Mouse (Mus musculus): ENCODE data around the gene Il17rc. TPM values are rescaled to one million over a fixed set of nuclear protein-coding genes. Genes with fewer than 3 reads are reported as not detected.

Il17rc gene
- total RNA-seq (2021), result 10 to 100 TPM in 1 of 2 experiments, 1 to 10 TPM in 1; 9.5 to 11.0 TPM
- long read RNA-seq, experiment 1, partial matches to known transcripts, result 1 of 12 reads
- long read RNA-seq, experiment 1, other reads (novel, unspliced or antisense), result 11 of 12 reads
- long read RNA-seq, experiment 2, partial matches to known transcripts, result 2 of 33 reads
- long read RNA-seq, experiment 2, other reads (novel, unspliced or antisense), result 30 of 33 reads

DNA sequence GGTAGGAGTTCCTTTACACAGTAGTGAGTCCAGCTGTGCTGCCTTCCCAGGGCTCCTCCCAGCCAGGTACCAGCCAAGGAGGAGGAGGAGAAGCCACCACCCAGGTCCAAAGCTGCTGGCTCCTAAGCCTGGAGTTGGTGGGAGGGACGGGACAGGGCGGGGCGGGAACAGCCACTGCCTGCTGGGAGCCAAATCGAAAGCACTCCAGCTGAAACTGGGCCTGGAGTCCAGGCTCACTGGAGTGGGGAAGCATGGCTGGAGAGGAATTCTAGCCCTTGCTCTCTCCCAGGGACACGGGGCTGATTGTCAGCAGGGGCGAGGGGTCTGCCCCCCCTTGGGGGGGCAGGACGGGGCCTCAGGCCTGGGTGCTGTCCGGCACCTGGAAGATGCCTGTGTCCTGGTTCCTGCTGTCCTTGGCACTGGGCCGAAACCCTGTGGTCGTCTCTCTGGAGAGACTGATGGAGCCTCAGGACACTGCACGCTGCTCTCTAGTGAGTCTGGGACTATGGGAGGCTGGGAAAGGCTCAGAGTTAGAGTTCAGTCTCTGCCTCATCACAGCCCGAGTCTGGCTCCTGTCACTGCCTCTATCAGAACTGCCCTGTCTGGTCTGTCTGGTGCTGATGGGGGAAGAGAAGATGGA is at the start of gene Il17rc:
TSS of gene Il17rc (plus strand) at position 131 of the 640 bp plus-strand sequence.
- DNase-seq (ENCODE audit: low spot score in 2 of 2), result peak in 1 of 2 experiments; percentile 69

DNA sequence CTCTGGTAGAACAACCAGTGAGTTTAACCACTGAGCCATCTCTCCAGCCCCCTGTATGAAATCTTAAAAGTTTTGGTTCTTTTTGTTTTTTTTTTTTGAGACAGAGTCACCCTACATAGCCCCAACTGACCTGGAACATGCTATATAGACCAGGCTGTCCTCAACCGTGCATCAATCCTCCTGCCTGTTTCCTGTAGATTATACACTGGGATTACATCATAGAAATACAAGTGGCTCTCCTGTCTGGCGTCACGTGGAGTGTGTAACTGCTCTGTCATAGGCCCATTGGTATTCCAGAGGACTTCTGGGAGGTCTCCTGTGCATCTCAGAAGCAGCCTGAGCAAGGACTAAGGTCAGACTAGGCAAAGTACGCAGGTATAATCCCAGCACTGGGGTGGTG is 48.2 kb upstream of the Il17rc start:
- DNase-seq (ENCODE audit: low spot score in 2 of 2), result no peak

DNA sequence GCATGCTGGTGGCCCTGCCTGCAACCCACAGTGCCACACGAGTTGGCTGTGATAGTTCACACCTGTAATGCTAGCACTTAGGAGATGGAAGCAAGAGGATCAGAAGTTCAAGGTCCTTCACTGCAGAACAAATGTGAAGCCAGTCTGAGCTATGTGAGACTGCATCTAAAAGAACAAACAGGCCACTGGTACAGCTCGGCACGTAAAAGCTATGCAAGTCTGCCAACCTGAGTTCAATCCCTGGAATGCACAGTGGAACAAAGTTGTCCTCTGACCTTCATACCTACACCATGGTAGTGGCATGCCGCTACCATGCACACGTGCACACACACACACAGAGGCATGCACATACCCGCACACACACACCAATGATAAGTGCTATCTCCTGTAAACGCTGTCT is 47.0 kb upstream of the Il17rc start:
- DNase-seq (ENCODE audit: low spot score in 2 of 2), result no peak

GRCm38 (mm10) chr6:113426696-113427095 is 44.5 kb upstream of the Il17rc start:
- DNase-seq (ENCODE audit: low spot score in 2 of 2), result no peak

- peak in 1 of 2 experiments; percentile 41 for DNase-seq (ENCODE audit: low spot score in 2 of 2)
Observed at GRCm38 (mm10) chr6:113427397-113427796, 43.8 kb upstream of the Il17rc start.

DNA sequence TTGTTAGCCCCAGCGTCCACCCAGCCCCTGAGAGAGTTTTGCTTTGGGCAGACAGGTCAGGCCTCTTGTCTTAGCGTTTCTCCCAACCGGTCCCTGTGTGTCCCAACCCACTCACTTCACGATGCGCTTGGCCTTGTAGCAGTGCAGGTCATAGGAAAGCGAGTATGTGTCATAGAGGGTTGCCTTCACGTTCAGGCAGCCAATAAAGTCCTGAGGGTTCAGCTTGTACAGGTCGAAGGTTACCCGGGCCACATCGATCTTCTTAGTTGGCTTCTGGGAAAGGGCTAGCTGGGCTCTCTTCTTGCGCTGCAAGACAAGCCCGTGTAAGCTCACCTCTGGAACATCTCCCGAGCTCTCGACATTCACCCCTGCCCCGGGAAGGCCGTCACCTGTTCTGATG is 43.2 kb upstream of the Il17rc start:
- DNase-seq (ENCODE audit: low spot score in 2 of 2), result no peak

DNA sequence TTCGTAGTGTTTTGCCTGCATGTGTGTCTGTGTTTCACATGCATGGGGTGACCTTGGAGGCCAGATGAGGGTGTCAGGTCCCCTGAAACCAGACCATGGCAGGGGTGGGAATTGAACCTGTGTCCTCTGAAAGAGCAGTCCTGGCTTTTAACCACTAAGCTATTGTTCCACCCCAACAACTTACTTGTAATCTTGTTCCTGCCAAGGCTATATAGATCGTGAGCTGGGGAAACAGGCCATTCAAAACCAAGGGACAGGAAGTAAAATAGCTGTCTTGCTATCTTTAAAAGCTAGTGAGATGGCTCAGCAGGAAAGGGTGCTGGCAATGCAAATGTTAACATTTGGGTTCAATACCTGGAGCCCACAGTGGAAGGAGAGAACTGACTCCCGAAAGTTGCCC is 41.3 kb upstream of the Il17rc start:
- DNase-seq (ENCODE audit: low spot score in 2 of 2), result no peak

DNA sequence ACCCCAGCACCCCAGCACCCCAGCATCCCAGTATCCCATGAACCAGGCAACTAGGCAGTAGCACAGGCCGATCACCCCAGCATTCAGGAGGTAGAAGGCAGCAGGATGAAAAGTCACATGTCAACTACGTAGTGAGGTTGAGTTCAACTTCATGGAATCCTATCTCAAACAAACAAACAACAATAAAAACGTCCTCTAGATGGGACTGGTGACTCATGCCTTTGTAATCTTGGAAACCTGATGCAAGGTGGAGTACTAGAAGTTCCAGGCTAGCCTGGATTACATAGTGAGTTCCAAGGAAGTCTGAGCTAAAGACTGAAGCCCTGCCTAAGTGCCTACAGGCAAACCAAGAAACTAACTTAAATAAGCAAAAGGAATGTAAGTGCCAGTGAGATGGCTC is 40.4 kb upstream of the Il17rc start:
- no peak for DNase-seq (ENCODE audit: low spot score in 2 of 2)

DNA sequence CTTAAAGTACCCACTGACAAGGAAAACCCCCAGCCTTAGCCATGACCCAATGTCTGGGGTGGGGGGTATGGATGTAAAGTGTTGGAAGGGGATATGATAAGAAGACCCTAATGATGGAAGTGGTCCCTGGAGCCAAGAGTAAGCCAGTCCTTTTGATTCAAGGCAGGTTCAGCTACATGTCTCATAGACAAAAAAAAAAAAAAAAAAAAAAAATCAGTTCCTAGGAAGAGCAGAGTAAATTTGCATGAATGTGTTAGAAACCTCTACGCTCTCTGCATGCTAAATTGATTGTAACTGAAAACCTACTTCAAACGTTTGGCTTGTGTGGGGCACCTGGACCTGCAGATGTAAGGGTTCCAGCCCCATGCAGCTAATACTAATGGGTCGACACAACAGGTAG is 39.4 kb upstream of the Il17rc start:
- DNase-seq (ENCODE audit: low spot score in 2 of 2), result no peak

GRCm38 (mm10) chr6:113433661-113434060 is 37.6 kb upstream of the Il17rc start:
- no peak for DNase-seq (ENCODE audit: low spot score in 2 of 2)

GRCm38 (mm10) chr6:113434691-113435090 is 36.5 kb upstream of the Il17rc start:
- DNase-seq (ENCODE audit: low spot score in 2 of 2), result no peak

- no peak for DNase-seq (ENCODE audit: low spot score in 2 of 2)
Observed at GRCm38 (mm10) chr6:113435664-113436205, 35.5 kb upstream of the Il17rc start, which contains the start of gene Cidec. TSS of gene Cidec (minus strand) at chr6:113435760.

- no peak for DNase-seq (ENCODE audit: low spot score in 2 of 2)
Observed at GRCm38 (mm10) chr6:113437135-113437534, 34.1 kb upstream of the Il17rc start.

DNA sequence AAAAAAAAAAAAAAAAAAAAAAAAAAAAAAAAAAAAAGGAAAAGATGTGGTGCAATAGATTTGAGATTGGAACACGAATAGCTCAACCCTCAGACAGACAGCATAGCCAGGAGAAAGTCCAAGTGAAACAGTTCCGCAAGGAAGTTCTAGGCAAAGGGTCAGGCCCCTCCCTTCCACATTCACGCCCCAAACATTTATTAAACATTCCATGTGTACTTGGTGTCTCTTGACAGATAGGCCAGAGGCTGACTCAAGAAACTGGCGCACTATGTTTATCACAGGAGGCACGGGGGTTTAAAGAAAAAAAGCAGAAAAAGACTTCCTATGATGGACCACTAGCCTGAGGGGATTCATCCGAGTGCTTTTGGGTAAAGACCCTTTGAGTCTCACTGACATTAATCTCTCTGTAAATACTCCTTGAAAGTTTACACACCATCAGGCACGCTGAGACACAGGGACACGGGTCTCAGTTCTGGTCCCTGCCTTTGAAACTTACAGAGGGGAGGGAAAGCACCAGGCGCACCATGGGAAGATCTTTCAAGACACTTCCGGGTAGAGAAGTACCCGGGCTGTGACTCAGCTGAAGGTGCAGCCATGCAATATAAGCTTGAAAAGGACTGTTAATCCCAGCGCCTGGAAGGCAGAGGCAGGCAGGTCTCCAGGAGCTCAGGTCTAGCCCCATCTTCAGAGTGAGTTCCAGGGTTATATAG is 32.4 kb upstream of the Il17rc start:
- DNase-seq (ENCODE audit: low spot score in 2 of 2), result no peak

DNA sequence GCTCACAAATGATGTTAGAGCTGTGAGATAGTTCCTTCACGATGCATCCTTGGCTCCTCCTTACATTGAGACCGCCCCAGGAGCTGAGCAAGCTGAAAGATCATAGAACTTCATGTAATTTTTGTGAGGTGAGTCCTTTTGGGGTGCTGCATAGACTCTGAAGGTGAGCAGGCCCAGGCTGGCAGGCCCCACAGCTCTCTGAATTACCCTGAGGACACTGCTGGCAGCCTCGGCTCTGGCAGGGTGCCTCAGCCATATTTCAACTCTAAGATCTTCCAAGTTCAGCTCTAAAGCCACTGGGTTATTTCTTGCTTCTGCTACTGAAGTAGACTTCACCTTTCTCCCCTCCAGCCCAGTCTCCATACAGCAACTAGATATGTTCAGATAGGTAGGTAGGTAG is 30.5 kb upstream of the Il17rc start:
- no peak for DNase-seq (ENCODE audit: low spot score in 2 of 2)

- DNase-seq (ENCODE audit: low spot score in 2 of 2), result peak in 1 of 2 experiments; percentile 68
Observed at GRCm38 (mm10) chr6:113441147-113441680, 30.0 kb upstream of the Il17rc start.

GRCm38 (mm10) chr6:113442087-113442441 is 29.2 kb upstream of the Il17rc start:
- no peak for DNase-seq (ENCODE audit: low spot score in 2 of 2)

- DNase-seq (ENCODE audit: low spot score in 2 of 2), result peak; percentile 79 to 87
Observed at GRCm38 (mm10) chr6:113442442-113443090, 28.7 kb upstream of the Il17rc start, which contains the start of gene Jagn1. TSS of gene Jagn1 (plus strand) at chr6:113442569.

DNA sequence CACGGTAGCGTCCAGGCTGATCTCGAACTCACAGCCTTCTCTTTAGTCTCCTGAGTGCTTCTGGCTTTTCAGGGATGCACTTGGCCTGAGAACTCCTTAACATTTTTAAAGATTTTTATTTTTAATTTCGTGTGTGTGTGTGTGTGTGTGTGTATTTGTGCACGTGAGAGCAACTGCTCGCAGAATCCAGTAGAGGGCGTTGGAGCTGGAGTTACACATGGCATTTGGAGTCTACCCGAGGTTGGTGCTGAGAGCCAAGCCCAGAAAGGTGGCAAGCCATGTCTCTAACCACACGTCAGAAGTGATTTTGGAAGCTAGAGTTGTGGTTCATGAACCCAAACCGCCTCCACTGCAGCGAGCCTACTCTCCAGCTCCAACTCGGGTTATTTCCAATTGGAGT is 28.1 kb upstream of the Il17rc start:
- no peak for DNase-seq (ENCODE audit: low spot score in 2 of 2)

DNA sequence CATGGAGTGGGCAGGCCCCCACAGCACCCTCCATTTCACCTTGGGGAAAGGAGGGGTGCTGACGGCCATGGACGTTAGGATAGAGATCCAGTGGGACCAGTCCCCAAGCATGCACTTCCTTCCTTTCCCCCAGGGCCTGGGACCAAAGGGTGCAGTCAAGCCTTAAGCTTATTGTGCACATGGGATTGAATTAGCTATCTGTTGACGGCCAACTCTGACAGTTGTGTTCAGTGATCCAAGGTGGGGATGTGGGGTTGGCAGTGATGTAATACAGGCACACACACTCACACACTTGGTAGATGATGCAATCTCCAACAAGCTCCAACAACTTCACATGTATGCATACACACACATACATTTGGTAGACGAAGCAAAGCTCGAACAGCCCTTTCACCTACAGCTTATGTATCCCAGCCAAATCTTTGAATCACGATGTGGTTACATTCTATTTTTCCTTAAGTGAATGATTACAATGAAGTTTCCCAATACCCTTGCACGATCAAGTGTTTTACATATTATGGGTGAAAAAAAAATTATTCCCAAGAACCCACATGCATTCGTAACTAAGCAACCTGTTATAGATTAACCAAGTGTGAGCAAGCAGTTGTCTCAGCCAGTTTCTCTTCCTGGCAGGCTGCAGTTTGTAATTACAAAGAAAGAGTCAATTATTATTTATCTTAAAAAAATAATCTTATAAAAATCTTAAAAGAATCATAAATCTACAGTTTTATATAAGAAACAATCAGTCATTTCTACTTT is 26.8 kb upstream of the Il17rc start:
- no peak for DNase-seq (ENCODE audit: low spot score in 2 of 2)

DNA sequence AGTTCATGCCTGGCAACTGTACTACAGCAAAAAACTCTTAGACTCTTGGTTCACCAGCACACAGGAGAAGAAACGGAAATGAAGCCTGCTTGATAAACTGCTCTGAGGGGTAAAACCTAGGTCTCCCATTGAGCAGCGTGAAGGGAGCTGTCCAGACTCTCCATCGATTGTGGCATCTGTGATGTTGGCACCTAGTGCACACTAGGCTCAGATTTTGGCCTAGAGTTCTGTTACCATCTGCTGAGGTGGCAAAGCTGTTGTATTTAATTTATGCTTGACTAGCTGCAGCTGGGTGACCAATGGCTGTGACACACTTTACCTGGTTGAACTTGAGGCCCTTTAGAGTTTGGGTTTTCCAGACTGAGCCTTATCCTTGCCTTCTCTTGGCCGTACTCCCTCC is 23.6 kb upstream of the Il17rc start:
- no peak for DNase-seq (ENCODE audit: low spot score in 2 of 2)
